Mouse (Mus musculus): ENCODE measurements around the gene Shank1.

DNA sequence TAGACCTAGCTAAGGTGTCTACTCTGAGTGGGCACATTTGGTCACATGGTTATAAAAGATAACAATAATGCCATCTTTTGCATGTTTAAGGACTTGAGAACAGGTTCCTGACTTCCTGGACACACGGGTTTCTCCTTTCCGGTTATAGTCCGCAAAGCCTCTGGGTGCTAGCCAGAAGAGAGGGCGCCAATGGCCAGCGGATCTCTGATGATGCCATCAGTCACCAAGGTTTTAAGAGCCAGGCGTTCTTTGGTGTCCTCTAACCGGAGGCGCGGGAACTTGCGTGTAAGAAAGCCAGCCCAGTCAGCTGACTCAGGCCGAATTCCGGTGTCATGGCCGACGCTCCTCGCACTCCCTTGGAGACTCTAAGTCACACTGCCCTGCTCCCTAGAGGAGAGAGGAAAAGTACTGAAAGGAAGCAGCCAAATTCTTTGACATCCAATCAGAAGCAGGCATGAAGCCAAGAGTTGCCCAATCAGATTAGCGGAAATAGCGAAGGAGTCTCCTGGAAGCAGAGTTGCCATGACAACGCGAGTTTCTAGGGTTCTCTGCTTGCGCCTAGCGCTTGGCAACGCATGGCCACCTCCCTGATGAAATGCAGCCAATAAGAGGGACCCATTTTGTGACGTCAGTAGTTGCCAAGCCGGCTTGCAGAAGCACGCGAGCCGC, 95.4 kb downstream of the Shank1 start:
- TF ChIP-seq CTCF (IDR thresholded peaks at IDR 0.05; ENCODE audit: control insufficient read depth, insufficient read depth, low read length) (no peak), POLR2A (IDR thresholded peaks at IDR 0.05; ENCODE audit: borderline replicate concordance, control insufficient read depth, low read depth, low read length) (0 out of 2 replicates have a peak, but pooled peaks have one; percentile 24)

Measured in bone marrow, adult 2 months (tissue).